Mouse (Mus musculus): Measurements from ENCODE around the gene Grcc10.

The Grcc10 gene

DNA sequence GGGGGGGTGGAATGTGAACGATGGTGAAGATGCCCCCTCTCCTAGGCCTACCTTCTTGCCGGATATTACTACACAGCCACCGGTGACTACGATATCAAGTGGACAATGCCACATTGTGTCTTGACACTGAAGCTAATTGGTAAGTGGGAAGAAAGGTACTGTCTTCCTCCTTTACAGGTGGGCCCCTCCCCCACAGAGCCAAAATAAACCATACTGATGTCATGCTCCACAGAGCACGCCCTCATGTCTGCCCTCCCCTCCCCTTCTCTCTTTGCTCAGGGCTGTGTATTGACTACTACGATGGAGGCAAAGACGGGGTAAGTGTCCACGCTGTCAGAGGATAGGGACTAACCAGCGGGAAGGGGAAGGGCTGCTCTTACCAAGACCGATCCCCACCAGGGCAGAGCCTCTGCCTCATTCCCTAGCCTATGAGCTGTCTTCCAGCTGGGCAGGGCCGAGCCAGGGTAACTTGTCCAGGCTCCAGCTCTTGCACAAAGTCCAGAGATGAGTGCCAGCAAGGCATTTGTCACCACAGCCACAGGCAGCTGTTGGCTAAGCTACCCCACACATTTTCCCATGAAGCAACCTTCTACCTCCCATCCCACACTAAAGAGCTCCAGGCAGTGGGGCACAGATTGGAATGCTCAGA lies 41.1 kb downstream of the Grcc10 start:
- DNase-seq (ENCODE audit: low read depth, low spot score): no peak

DNA sequence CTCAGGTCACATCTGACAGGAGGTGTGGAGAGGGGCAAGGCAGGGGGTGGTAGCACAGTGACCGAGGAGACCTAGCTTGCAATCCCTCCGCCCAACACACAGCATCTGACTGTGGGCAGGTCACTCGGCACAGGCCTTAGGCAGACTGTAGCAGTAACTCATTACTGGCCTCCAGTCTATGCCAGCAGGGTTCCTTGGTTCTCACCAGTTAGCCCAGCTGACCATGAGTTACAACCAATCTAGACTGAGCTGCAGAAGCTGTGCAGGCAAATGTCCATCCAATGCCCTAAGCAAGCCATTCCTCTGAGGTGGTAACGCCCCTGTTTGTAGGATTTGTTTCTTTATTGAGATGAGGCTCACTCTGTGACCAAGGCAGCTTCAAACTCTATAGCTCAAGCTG lies 41.8 kb downstream of the Grcc10 start:
- DNase-seq (ENCODE audit: low read depth, low spot score): no peak

DNA sequence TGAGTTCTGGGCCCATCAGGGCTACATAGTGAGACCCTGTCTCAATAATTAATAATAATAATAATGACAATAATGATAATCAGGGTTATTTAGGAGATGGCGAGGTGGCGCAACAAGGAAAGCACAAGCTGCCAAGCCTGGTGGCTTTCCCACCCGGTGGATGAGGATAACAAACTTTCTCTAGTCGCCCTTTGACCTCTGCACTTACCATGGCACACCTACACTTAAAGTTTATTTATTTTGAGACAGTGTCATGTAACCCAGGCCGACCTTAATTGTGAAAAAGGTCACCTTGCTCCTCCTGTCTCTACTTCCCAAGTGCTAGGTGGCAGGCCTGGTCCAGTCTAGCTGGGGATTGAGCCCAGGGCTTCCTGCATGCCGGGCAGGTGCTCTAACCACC lies 42.4 kb downstream of the Grcc10 start:
- DNase-seq (ENCODE audit: low read depth, low spot score): no peak

GRCm38 (mm10) chr6:124696441-124697150 lies 44.6 kb downstream of the Grcc10 start:
- DNase-seq (ENCODE audit: low read depth, low spot score): no peak

- no peak for DNase-seq (ENCODE audit: low read depth, low spot score)
These were observed 46.8 kb downstream of the Grcc10 start for GRCm38 (mm10) chr6:124694166-124694955.

DNA sequence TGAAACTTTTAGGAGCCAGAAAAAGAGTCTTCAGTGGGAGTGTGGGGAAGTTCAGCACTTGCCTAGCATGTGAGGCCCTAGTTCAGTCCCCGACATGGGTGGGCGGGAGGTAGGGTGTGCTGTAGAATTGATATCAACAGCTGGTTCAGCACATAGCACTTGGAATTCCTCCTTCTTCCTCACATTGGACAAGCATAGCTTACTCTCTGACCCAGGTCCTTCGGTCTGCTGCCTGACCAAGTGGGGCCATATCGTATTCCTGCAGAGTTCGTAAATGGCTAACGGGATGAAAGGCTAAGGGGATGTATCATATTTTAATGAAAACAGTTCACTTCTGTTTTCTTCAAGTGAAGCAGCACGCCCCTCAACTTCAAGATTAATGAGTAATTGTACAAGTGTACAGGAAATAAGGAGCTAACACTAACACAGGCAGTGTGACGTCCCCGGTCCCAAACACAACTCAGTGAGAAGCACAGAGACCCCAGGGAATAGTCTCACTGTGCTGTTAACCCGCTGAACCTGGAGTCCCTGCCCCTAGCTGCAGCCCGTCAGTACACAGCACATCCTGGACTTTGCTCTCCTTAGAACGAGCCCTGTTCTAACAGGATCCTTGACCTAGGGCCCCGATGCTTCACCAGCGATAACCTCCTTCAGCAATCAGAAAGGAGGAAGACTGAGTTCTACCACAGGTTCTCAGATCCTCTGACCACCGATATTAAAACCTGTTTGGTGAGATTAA lies 47.8 kb downstream of the Grcc10 start:
- no peak for DNase-seq (ENCODE audit: low read depth, low spot score)

DNA sequence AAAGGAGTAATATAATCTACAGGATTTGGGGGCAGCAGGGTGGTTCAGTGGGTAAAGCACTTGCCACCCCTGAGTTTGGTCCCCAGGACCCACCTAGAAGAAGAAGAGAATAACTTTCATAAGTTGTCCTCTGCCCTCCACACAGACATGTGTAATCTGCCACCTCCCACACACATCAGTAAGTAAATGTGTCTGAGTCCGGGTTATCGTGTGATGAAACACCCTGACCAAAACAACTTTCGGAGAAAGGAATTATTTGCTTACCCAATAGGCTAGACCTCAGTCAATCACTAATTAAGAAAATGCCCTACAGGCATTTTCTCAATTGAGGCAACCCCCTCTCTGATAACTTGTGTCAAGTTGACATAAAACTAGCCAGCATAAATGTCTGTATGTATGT lies 50.7 kb downstream of the Grcc10 start:
- no peak for DNase-seq (ENCODE audit: low read depth, low spot score)
